Mouse (Mus musculus) cerebellum, adult 2 months (tissue): ENCODE results near the gene Fubp1. TPM values are rescaled to one million over a fixed set of nuclear protein-coding genes. Genes with fewer than 3 reads are reported as not detected.

Experiments
- DNase-seq, 2 experiments: peaks; one replicate each; pipeline ENCODE4 v3.0.0; 2021
- H3K27ac ChIP-seq: fragments of 200-500 bp; 2 replicates; pipeline ENCODE4 v1.5.1; 2012; ENCODE audit warnings: low read length, control low read depth, inconsistent platforms; ENCODE audit not compliant: insufficient read depth
- H3K27me3 ChIP-seq: fragments of 200-500 bp; 2 replicates; pipeline ENCODE4 v1.6.1; 2012; ENCODE audit warnings: inconsistent platforms, mild to moderate bottlenecking, low read length, moderate library complexity; ENCODE audit not compliant: control insufficient read depth, insufficient read depth
- H3K4me1 ChIP-seq: fragments of 200-500 bp; 2 replicates; pipeline ENCODE4 v1.6.1; 2011; ENCODE audit warnings: low read length; ENCODE audit not compliant: control insufficient read depth, insufficient read depth
- H3K4me3 ChIP-seq: fragments of 200-500 bp; replicated peaks from 2 replicates; pipeline ENCODE3; 2011; ENCODE audit warnings: mild to moderate bottlenecking, low read depth, low read length, control low read depth; ENCODE audit not compliant: insufficient read depth
- CTCF ChIP-seq: fragments of 200-500 bp; IDR thresholded peaks from 2 replicates; pipeline ENCODE4 v1.5.1; 2011; ENCODE audit warnings: low read depth, mild to moderate bottlenecking, control low read depth, low read length, moderate library complexity, borderline replicate concordance; ENCODE audit not compliant: insufficient read depth
- POLR2A ChIP-seq: fragments of 200-500 bp; IDR thresholded peaks from 2 replicates; pipeline ENCODE4 v1.6.1; 2011; ENCODE audit warnings: low read length, control low read depth, borderline replicate concordance; ENCODE audit not compliant: insufficient read depth
- WGBS: fragments of 180-500 bp; shearing (Covaris S2); methylation state at CpG from one replicate; pipeline ENCODE4 v1.1.7; 2018; 5-methylcytosine and 5-hydroxymethylcytosine counted together
- polyA plus RNA-seq: library from polyadenylated mRNA; depleted of rRNA; stranded (reverse); fragments of >200 nt; gene quantifications from 2 replicates; pipeline ENCODE4 v1.2.3, GENCODE M21; 2012

The Fubp1 gene
- polyA plus RNA-seq, 1 experiment = 94.5 TPM

GRCm38 (mm10) chr3:152209177-152209966, 850 bp upstream of the Fubp1 start:
- Histone ChIP-seq H3K4me3 (peak overlapping the region; percentile 81), H3K27me3 (no peaks in the 10 kb centered on the region), H3K27ac (peak overlapping the region; percentile 100), H3K4me1 (peaks cover 5% of the 10 kb centered on the region)
- TF ChIP-seq POLR2A (no peak), CTCF (no peak)
- DNase-seq = no peak
- 2% methylated on average over 25 of the region's 25 CpGs for WGBS

GRCm38 (mm10) chr3:152210728-152211391, 638 bp downstream of the Fubp1 start:
- TF ChIP-seq POLR2A = no peak
- no peak for TF ChIP-seq CTCF
- H3K4me3 ChIP-seq = peak overlapping the region; percentile 81
- H3K27ac ChIP-seq = peak overlapping the region; percentile 86
- WGBS = under 1% methylated on average over 67 of the region's 68 CpGs
- peaks cover 5% of the 10 kb centered on the region for H3K4me1 ChIP-seq
- peak; percentile 72 to 74 for DNase-seq
- H3K27me3 ChIP-seq = no peaks in the 10 kb centered on the region

GRCm38 (mm10) chr3:152211731-152212279, 1.6 kb downstream of the Fubp1 start:
- Histone ChIP-seq H3K27me3 (no peaks in the 10 kb centered on the region), H3K4me3 (peak overlapping the region; percentile 81), H3K27ac (no peak overlapping the region), H3K4me1 (peaks cover 5% of the 10 kb centered on the region)
- no peak for DNase-seq
- TF ChIP-seq CTCF (no peak), POLR2A (no peak)
- WGBS = 6% methylated on average over 7 of the region's 7 CpGs

- WGBS = 22% methylated on average over 3 of the region's 3 CpGs
- no peak for DNase-seq
- H3K4me3 ChIP-seq = no peak overlapping the region
- no peak for TF ChIP-seq POLR2A
- TF ChIP-seq CTCF = no peak
- H3K27ac ChIP-seq = no peak overlapping the region
- peaks cover 5% of the 10 kb centered on the region for H3K4me1 ChIP-seq
- H3K27me3 ChIP-seq = no peaks in the 10 kb centered on the region
Measured at GRCm38 (mm10) chr3:152213416-152213815, 3.2 kb downstream of the Fubp1 start.

GRCm38 (mm10) chr3:152224918-152225317, 14.7 kb downstream of the Fubp1 start:
- TF ChIP-seq CTCF = no peak
- TF ChIP-seq POLR2A = no peak
- H3K4me3 ChIP-seq = no peak overlapping the region
- no peak for DNase-seq
- no peaks in the 10 kb centered on the region for H3K27me3 ChIP-seq
- no peaks in the 10 kb centered on the region for H3K4me1 ChIP-seq
- no peak overlapping the region for H3K27ac ChIP-seq

GRCm38 (mm10) chr3:152225906-152226305, 15.7 kb downstream of the Fubp1 start:
- H3K4me1 ChIP-seq = no peaks in the 10 kb centered on the region
- no peak overlapping the region for H3K4me3 ChIP-seq
- TF ChIP-seq CTCF (no peak), POLR2A (no peak)
- no peaks in the 10 kb centered on the region for H3K27me3 ChIP-seq
- DNase-seq = no peak
- H3K27ac ChIP-seq = no peak overlapping the region
- WGBS = 82% methylated on average over 7 of the region's 7 CpGs

GRCm38 (mm10) chr3:152228843-152229242, 18.6 kb downstream of the Fubp1 start:
- H3K27me3 ChIP-seq = no peaks in the 10 kb centered on the region
- H3K4me3 ChIP-seq = no peak overlapping the region
- DNase-seq = no peak
- TF ChIP-seq CTCF = no peak
- TF ChIP-seq POLR2A = no peak
- no peaks in the 10 kb centered on the region; the same call in 1 of the 2 replicates for H3K4me1 ChIP-seq
- H3K27ac ChIP-seq = no peak overlapping the region
- WGBS = 90% methylated on average over 7 of the region's 7 CpGs
